Mouse (Mus musculus): ENCODE data around the gene Stil. TPM values are rescaled to one million over a fixed set of nuclear protein-coding genes. Genes with fewer than 3 reads are reported as not detected.

Stil gene
- polyA plus RNA-seq, 1 experiment: 3.5 TPM

DNA sequence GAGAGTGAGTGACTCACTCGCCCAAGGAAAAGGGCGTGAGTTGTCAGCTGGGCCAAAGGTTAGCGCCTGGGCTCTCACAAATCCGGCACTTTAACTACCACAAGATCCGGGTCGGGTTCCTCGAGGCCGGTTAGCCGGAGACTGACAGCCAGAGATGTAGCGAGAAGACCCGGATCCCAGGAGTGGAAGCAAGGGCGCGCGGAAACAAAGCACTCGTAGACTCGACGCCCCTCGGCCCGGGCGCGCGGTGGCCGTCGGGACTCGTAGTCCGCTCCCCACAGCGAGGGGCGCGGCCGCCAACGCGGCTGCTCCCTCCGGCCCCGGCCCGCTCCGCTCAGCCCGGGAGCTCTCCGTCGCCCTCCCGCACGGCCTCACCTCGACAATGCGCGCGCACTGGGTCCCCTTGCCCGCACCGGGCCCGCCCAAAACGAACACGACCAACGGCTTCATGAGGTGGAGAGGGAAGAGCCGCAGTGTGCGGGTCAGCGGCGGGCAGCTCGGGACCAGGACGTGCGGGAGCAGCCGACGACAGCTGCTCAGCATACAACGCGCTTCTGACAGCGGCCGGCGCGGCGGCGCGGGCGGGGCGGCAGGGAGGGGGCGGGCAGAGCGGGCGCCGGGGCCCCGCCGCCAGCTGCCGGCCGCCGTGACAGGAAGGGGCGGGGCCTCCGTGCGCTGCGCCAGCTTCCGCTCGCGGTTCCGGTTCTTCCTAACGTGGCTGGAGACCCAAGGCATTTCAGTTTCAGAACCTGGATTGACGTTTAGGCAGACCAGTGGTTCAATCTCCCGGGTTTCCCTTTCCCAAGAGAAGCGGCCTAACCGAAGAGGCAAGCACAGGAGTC lies 13.1 kb upstream of the Stil start, which contains the start of gene Cmpk1:
Gene Cmpk1 (minus strand): TSS at position 651 of the 842 bp plus-strand sequence.
- Histone ChIP-seq H3K79me3 (ENCODE audit: low read depth) (peaks cover 43% of the 10 kb centered on the region), H3K36me3 (ENCODE audit: control insufficient read depth, insufficient read depth) (no peaks in the 10 kb centered on the region), H3ac (ENCODE audit: control insufficient read depth, insufficient read length, low read depth) (peak within 1 kb of the TSS; percentile 95), H3K79me2 (ENCODE audit: control insufficient read depth, insufficient read depth) (peaks cover 46% of the 10 kb centered on the region), H3K27me3 (ENCODE audit: control insufficient read depth, insufficient read depth, insufficient read length) (no peaks in the 10 kb centered on the region), H3K4me3 (ENCODE audit: insufficient read depth, poor library complexity, severe bottlenecking) (peak within 1 kb of the TSS; percentile 55)
- TF ChIP-seq CEBPB (IDR thresholded peaks at IDR 0.05; ENCODE audit: low read depth): no peak
- no peak for TF ChIP-seq USF1 (IDR thresholded peaks at IDR 0.05; ENCODE audit: low read depth)
- TF ChIP-seq MAX (IDR thresholded peaks at IDR 0.05): peak; percentile 66

DNA sequence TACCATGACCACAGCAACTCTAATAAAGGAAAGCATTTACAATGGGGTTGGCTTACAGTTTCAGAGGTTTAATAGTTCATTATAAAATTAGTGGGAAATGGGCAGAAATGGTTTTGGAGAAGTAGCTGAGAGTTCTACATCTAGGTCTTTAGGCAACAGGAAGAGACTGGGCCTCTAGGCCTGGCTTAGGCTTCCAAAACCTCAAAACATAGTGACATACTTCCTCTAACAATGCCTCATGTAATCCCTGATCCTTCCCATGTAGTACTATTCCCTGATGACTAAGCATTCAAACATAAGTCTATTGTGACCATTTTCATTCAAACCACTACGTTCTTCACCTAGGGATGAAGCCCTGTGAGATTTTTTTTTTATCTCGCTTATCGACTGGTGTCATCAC lies 5.7 kb upstream of the Stil start:
- TF ChIP-seq MYOG (IDR thresholded peaks at IDR 0.05; ENCODE audit: control insufficient read depth, extremely low read depth, insufficient read length) (no peak), MYOD1 (IDR thresholded peaks at IDR 0.05; ENCODE audit: control insufficient read depth, insufficient read length, low read depth) (no peak), MAX (IDR thresholded peaks at IDR 0.05) (no peak)
- Histone ChIP-seq H3ac (ENCODE audit: control insufficient read depth, insufficient read length, low read depth) (no peak overlapping the region), H3K36me3 (ENCODE audit: control insufficient read depth, insufficient read depth) (no peaks in the 10 kb centered on the region), H3K79me3 (ENCODE audit: low read depth) (no peaks in the 10 kb centered on the region), H3K27me3 (ENCODE audit: control insufficient read depth, insufficient read depth, insufficient read length) (no peaks in the 10 kb centered on the region), H3K79me2 (ENCODE audit: control insufficient read depth, insufficient read depth) (no peaks in the 10 kb centered on the region), H3K4me3 (ENCODE audit: insufficient read depth, poor library complexity, severe bottlenecking) (no peak overlapping the region)

DNA sequence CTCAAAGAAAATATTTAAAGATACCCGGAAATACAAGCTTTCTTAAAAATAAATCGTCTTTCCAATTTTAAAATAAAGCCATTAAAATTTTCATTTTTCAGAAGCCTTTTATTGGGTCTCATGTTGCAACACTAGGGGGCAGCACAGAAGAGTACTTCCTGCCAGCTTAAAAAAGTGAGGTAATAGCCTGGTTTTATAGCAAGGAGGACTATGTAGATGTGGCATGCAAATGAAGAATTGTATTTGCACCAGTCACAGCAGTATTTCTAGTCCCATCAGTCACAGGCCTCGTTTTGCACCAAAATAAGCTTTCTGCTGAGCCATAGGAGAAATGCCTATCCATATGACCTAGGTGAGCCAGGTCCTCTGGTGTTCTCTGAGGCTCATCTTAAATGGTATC lies 2.9 kb upstream of the Stil start:
- H3K36me3 ChIP-seq (ENCODE audit: control insufficient read depth, insufficient read depth): no peaks in the 10 kb centered on the region
- H3K79me2 ChIP-seq (ENCODE audit: control insufficient read depth, insufficient read depth): peaks cover 20% of the 10 kb centered on the region
- peaks cover 15% of the 10 kb centered on the region for H3K79me3 ChIP-seq (ENCODE audit: low read depth)
- no peaks in the 10 kb centered on the region for H3K27me3 ChIP-seq (ENCODE audit: control insufficient read depth, insufficient read depth, insufficient read length)
- TF ChIP-seq MAX (IDR thresholded peaks at IDR 0.05) (no peak), CEBPB (IDR thresholded peaks at IDR 0.05; ENCODE audit: low read depth) (peak; percentile 44), MYOD1 (IDR thresholded peaks at IDR 0.05; ENCODE audit: control insufficient read depth, insufficient read length, low read depth) (no peak)
- no peak overlapping the region for H3K4me3 ChIP-seq (ENCODE audit: insufficient read depth, poor library complexity, severe bottlenecking)
- no peak overlapping the region for H3ac ChIP-seq (ENCODE audit: control insufficient read depth, insufficient read length, low read depth)

DNA sequence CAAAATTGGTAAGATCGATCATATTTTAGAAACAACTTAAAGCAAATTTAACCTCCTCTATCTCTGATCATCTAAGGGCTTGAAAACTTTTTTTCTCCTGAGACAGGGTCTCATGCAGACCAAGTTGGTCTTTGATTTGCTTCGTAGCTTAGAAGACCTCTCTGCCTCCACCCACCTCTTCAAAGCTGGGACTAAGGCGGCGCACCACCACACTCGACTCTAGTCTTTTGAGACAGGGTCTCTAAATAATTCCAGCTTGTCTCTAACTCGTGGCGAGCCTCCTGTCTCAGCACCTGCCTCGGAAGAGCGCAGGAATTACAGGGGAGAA lies 550 bp upstream of the Stil start:
- H3K4me3 ChIP-seq (ENCODE audit: insufficient read depth, poor library complexity, severe bottlenecking): peak overlapping the region; percentile 21
- peaks cover 31% of the 10 kb centered on the region for H3K79me3 ChIP-seq (ENCODE audit: low read depth)
- peaks cover 42% of the 10 kb centered on the region for H3K79me2 ChIP-seq (ENCODE audit: control insufficient read depth, insufficient read depth)
- H3K36me3 ChIP-seq (ENCODE audit: control insufficient read depth, insufficient read depth): peaks cover 18% of the 10 kb centered on the region
- H3K27me3 ChIP-seq (ENCODE audit: control insufficient read depth, insufficient read depth, insufficient read length): no peaks in the 10 kb centered on the region
- H3ac ChIP-seq (ENCODE audit: control insufficient read depth, insufficient read length, low read depth): peak overlapping the region; percentile 58
- TF ChIP-seq MAX (IDR thresholded peaks at IDR 0.05) (no peak), MYOG (IDR thresholded peaks at IDR 0.05; ENCODE audit: control insufficient read depth, extremely low read depth, insufficient read length) (no peak), MYOD1 (IDR thresholded peaks at IDR 0.05; ENCODE audit: control insufficient read depth, insufficient read length, low read depth) (no peak), CEBPB (IDR thresholded peaks at IDR 0.05; ENCODE audit: low read depth) (no peak), USF1 (IDR thresholded peaks at IDR 0.05; ENCODE audit: low read depth) (no peak), CTCF (IDR thresholded peaks at IDR 0.05; ENCODE audit: control insufficient read depth, insufficient read depth, insufficient read length) (no peak), FOSL1 (IDR thresholded peaks at IDR 0.05; ENCODE audit: insufficient read depth, low read length, poor library complexity, severe bottlenecking) (no peak)

DNA sequence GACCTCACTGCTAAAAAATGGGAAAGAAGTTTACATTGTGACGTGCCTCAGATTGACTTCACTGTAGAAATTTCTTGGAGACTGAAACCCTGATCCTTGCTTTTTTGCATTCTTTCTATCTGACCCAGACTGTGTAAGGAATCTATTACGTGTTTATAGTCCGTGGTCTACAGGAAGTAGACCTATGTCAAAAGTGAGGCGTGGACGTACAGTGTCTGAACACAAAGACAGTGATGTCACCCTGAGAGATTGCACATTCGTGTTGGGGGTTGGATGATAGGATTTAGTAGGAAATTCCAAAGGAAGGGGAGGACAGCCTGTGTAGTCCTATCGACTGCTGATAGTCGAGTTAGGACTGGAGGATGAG lies 453 bp downstream of the Stil start:
- Histone ChIP-seq H3K36me3 (ENCODE audit: control insufficient read depth, insufficient read depth) (peaks cover 28% of the 10 kb centered on the region), H3K27me3 (ENCODE audit: control insufficient read depth, insufficient read depth, insufficient read length) (no peaks in the 10 kb centered on the region), H3K79me3 (ENCODE audit: low read depth) (peaks cover 36% of the 10 kb centered on the region), H3ac (ENCODE audit: control insufficient read depth, insufficient read length, low read depth) (peak overlapping the region; percentile 98), H3K79me2 (ENCODE audit: control insufficient read depth, insufficient read depth) (peaks cover 48% of the 10 kb centered on the region), H3K4me3 (ENCODE audit: insufficient read depth, poor library complexity, severe bottlenecking) (peak overlapping the region; percentile 83)
- TF ChIP-seq USF1 (IDR thresholded peaks at IDR 0.05; ENCODE audit: low read depth): no peak
- TF ChIP-seq CEBPB (IDR thresholded peaks at IDR 0.05; ENCODE audit: low read depth): peak; percentile 43

DNA sequence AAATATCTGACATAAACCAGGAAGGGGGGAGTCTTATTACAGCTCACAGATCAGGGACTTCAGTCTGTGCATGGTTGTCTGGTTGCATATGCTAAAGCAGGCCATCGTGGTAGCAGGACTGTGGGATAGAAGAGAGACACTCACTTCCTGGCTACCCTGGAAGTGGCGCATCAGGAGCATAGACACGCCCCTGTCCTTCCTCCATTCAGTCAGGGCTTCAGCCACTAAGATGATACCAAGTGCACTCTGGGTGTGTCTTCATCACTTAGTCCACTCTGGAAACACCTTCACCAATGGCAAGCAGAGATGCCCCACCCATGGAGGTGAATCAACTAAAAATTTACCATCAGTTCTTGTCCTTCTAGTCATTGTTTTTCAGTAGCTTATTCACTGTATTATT lies 14.3 kb downstream of the Stil start:
- H3K27me3 ChIP-seq (ENCODE audit: control insufficient read depth, insufficient read depth, insufficient read length): no peaks in the 10 kb centered on the region
- H3K79me2 ChIP-seq (ENCODE audit: control insufficient read depth, insufficient read depth): no peaks in the 10 kb centered on the region
- H3K36me3 ChIP-seq (ENCODE audit: control insufficient read depth, insufficient read depth): peaks cover 90% of the 10 kb centered on the region
- no peak for TF ChIP-seq FOSL1 (IDR thresholded peaks at IDR 0.05; ENCODE audit: insufficient read depth, low read length, poor library complexity, severe bottlenecking)
- no peak for TF ChIP-seq MYOD1 (IDR thresholded peaks at IDR 0.05; ENCODE audit: control insufficient read depth, insufficient read length, low read depth)
- no peak for TF ChIP-seq MAX (IDR thresholded peaks at IDR 0.05)
- TF ChIP-seq CEBPB (IDR thresholded peaks at IDR 0.05; ENCODE audit: low read depth): no peak
- no peak for TF ChIP-seq MYOG (IDR thresholded peaks at IDR 0.05; ENCODE audit: control insufficient read depth, extremely low read depth, insufficient read length)
- no peak for TF ChIP-seq CTCF (IDR thresholded peaks at IDR 0.05; ENCODE audit: control insufficient read depth, insufficient read depth, insufficient read length)
- no peak for TF ChIP-seq USF1 (IDR thresholded peaks at IDR 0.05; ENCODE audit: low read depth)
- H3K4me3 ChIP-seq (ENCODE audit: insufficient read depth, poor library complexity, severe bottlenecking): no peak overlapping the region
- H3K79me3 ChIP-seq (ENCODE audit: low read depth): no peaks in the 10 kb centered on the region
- no peak overlapping the region for H3ac ChIP-seq (ENCODE audit: control insufficient read depth, insufficient read length, low read depth)
